Mouse (Mus musculus) myocyte (in vitro differentiated cells): ENCODE measurements around the gene Fam104a. TPM values are rescaled to one million over a fixed set of nuclear protein-coding genes. Genes with fewer than 3 reads are reported as not detected.

Source experiments
- H3K27me3 ChIP-seq: one replicate; pipeline ENCODE4 v1.6.1; 2011; ENCODE audit not compliant: control insufficient read depth, insufficient read depth, insufficient read length
- H3K36me3 ChIP-seq: one replicate; pipeline ENCODE4 v1.6.1; 2011; ENCODE audit not compliant: control insufficient read depth, insufficient read depth
- H3K4me2 ChIP-seq: one replicate; pipeline ENCODE4 v1.6.1; 2011; ENCODE audit warnings: low read depth, control low read depth
- H3K4me3 ChIP-seq: one replicate; pipeline ENCODE4 v1.5.1; 2011; ENCODE audit warnings: mild to moderate bottlenecking, control low read depth, moderate library complexity
- H3K79me2 ChIP-seq: one replicate; pipeline ENCODE4 v1.6.1; 2011; ENCODE audit not compliant: control insufficient read depth, insufficient read depth
- H3ac ChIP-seq: one replicate; pipeline ENCODE4 v1.6.1; 2011; ENCODE audit not compliant: control insufficient read depth, insufficient read length
- CEBPB ChIP-seq: IDR thresholded peaks from 2 replicates; pipeline ENCODE4 v1.6.1; 2011; ENCODE audit warnings: mild to moderate bottlenecking, moderate library complexity; ENCODE audit not compliant: poor library complexity, insufficient read depth, severe bottlenecking
- E2F4 ChIP-seq: IDR thresholded peaks from one replicate; pipeline ENCODE4 v1.6.1; 2011; ENCODE audit warnings: mild to moderate bottlenecking, control low read depth, moderate library complexity; ENCODE audit not compliant: insufficient read depth
- MAX ChIP-seq: IDR thresholded peaks from one replicate; pipeline ENCODE4 v1.6.1; 2011; ENCODE audit warnings: low read depth, mild to moderate bottlenecking, control low read depth
- MYOD1 ChIP-seq, 3 experiments: IDR thresholded peaks; one replicate each; pipeline ENCODE4 v1.6.1; 2011; ENCODE audit warnings: control low read depth in 2 of 3, low read depth in 2 of 3, mild to moderate bottlenecking in 2 of 3, moderate library complexity in 1 of 3; ENCODE audit not compliant: insufficient read length in 2 of 3, control insufficient read depth in 1 of 3
- MYOG ChIP-seq, 3 experiments: IDR thresholded peaks; one replicate each; pipeline ENCODE4 v1.6.1; 2011; ENCODE audit warnings: control low read depth in 2 of 3, low read depth in 2 of 3, mild to moderate bottlenecking in 2 of 3; ENCODE audit not compliant: insufficient read length in 2 of 3, control insufficient read depth in 1 of 3, insufficient read depth in 1 of 3
- POLR2A ChIP-seq: IDR thresholded peaks from one replicate; pipeline ENCODE4 v1.6.1; 2011; ENCODE audit warnings: low read depth, mild to moderate bottlenecking, control low read depth, moderate library complexity; ENCODE audit not compliant: insufficient read length
- POLR2AphosphoS2 ChIP-seq: IDR thresholded peaks from one replicate; pipeline ENCODE4 v1.6.1; 2011; ENCODE audit warnings: low read depth, control low read depth; ENCODE audit not compliant: insufficient read length
- REST ChIP-seq: IDR thresholded peaks from one replicate; pipeline ENCODE4 v1.6.1; 2011; ENCODE audit warnings: mild to moderate bottlenecking, control low read depth, moderate library complexity; ENCODE audit not compliant: insufficient read depth, insufficient read length
- SRF ChIP-seq: IDR thresholded peaks from one replicate; pipeline ENCODE4 v1.6.1; 2011; ENCODE audit warnings: low read depth; ENCODE audit not compliant: control insufficient read depth, insufficient read length
- TCF12 ChIP-seq: IDR thresholded peaks from one replicate; pipeline ENCODE4 v1.6.1; 2011; ENCODE audit warnings: mild to moderate bottlenecking, control low read depth; ENCODE audit not compliant: poor library complexity, insufficient read depth, severe bottlenecking
- TCF3 ChIP-seq: IDR thresholded peaks from one replicate; pipeline ENCODE4 v1.6.1; 2011; ENCODE audit warnings: low read depth, control low read depth; ENCODE audit not compliant: insufficient read length
- USF1 ChIP-seq: IDR thresholded peaks from one replicate; pipeline ENCODE4 v1.6.1; 2011; ENCODE audit warnings: low read depth, mild to moderate bottlenecking, control low read depth, moderate library complexity
- polyA plus RNA-seq: library from polyadenylated mRNA; unstranded; fragments of >200 nt; fragmentation: generic; extraction: Trizol; gene quantifications from one replicate; pipeline ENCODE4 v1.2.1, GENCODE M21; 2012; ENCODE audit warnings: missing spikeins

Fam104a gene
- polyA plus RNA-seq, 1 experiment, result 45.8 TPM

- H3K4me2 ChIP-seq, result no peak overlapping the region
- peaks cover 14% of the 10 kb centered on the region for H3K36me3 ChIP-seq
- H3K79me2 ChIP-seq, result peaks cover 6% of the 10 kb centered on the region
- H3ac ChIP-seq, result no peak overlapping the region
- H3K4me3 ChIP-seq, result no peak overlapping the region
- TF ChIP-seq POLR2A (no peak), E2F4 (no peak), SRF (no peak), USF1 (no peak), MYOD1 (IDR thresholded peaks at IDR 0.05; ENCODE audit: control insufficient read depth in 1 of 3, insufficient read length in 2 of 3, low read depth in 2 of 3) (no peak), TCF3 (no peak), TCF12 (no peak), REST (no peak), POLR2AphosphoS2 (no peak), CEBPB (no peak), MYOG (IDR thresholded peaks at IDR 0.05; ENCODE audit: control insufficient read depth in 1 of 3, insufficient read depth in 1 of 3, insufficient read length in 2 of 3, low read depth in 2 of 3) (no peak), MAX (no peak)
- no peaks in the 10 kb centered on the region for H3K27me3 ChIP-seq
These were observed 32.1 kb downstream of the Fam104a start for GRCm38 (mm10) chr11:113651907-113652273.

GRCm38 (mm10) chr11:113651206-113651906, 32.6 kb downstream of the Fam104a start:
- Histone ChIP-seq H3ac (no peak overlapping the region), H3K79me2 (peaks cover 6% of the 10 kb centered on the region), H3K27me3 (no peaks in the 10 kb centered on the region), H3K4me2 (no peak overlapping the region), H3K36me3 (peaks cover 14% of the 10 kb centered on the region), H3K4me3 (no peak overlapping the region)
- no peak for TF ChIP-seq POLR2AphosphoS2
- TF ChIP-seq REST, result no peak
- no peak for TF ChIP-seq CEBPB
- TF ChIP-seq POLR2A, result no peak
- TF ChIP-seq MYOG (IDR thresholded peaks at IDR 0.05; ENCODE audit: control insufficient read depth in 1 of 3, insufficient read depth in 1 of 3, insufficient read length in 2 of 3, low read depth in 2 of 3), result no peak
- no peak for TF ChIP-seq MAX
- no peak for TF ChIP-seq TCF3
- no peak for TF ChIP-seq E2F4
- no peak for TF ChIP-seq TCF12
- no peak for TF ChIP-seq USF1
- TF ChIP-seq MYOD1 (IDR thresholded peaks at IDR 0.05; ENCODE audit: control insufficient read depth in 1 of 3, insufficient read length in 2 of 3, low read depth in 2 of 3), result no peak
- no peak for TF ChIP-seq SRF

GRCm38 (mm10) chr11:113649353-113650210, 34.4 kb downstream of the Fam104a start, which contains the start of gene Slc39a11:
Slc39a11 (minus strand) TSS chr11:113650079.
- peaks cover 6% of the 10 kb centered on the region for H3K79me2 ChIP-seq
- H3K27me3 ChIP-seq, result no peaks in the 10 kb centered on the region
- peak within 1 kb of the TSS; percentile 86 for H3K4me2 ChIP-seq
- H3ac ChIP-seq, result peak within 1 kb of the TSS; percentile 76
- H3K36me3 ChIP-seq, result peaks cover 6% of the 10 kb centered on the region
- peak within 1 kb of the TSS; percentile 71 for H3K4me3 ChIP-seq
- no peak for TF ChIP-seq USF1
- peak; percentile 78 for TF ChIP-seq POLR2A
- TF ChIP-seq MYOD1 (IDR thresholded peaks at IDR 0.05; ENCODE audit: control insufficient read depth in 1 of 3, insufficient read length in 2 of 3, low read depth in 2 of 3), result no peak

- peak within 1 kb of the TSS; percentile 86 for H3K4me2 ChIP-seq
- TF ChIP-seq SRF (no peak), REST (no peak), POLR2AphosphoS2 (no peak), TCF12 (no peak), CEBPB (no peak), POLR2A (no peak), MYOD1 (IDR thresholded peaks at IDR 0.05; ENCODE audit: control insufficient read depth in 1 of 3, insufficient read length in 2 of 3, low read depth in 2 of 3) (no peak), TCF3 (no peak), MYOG (IDR thresholded peaks at IDR 0.05; ENCODE audit: control insufficient read depth in 1 of 3, insufficient read depth in 1 of 3, insufficient read length in 2 of 3, low read depth in 2 of 3) (no peak), USF1 (no peak), MAX (no peak), E2F4 (no peak)
These were observed 35.1 kb downstream of the Fam104a start, which contains the start of gene Cog1 for GRCm38 (mm10) chr11:113648690-113649352. Cog1 (plus strand) TSS chr11:113649169.

More at GRCm38 (mm10) chr11:113648690-113649352, 35.1 kb downstream of the Fam104a start, which contains the start of gene Cog1:
- no peaks in the 10 kb centered on the region for H3K27me3 ChIP-seq
- peak within 1 kb of the TSS; percentile 76 for H3ac ChIP-seq
- H3K36me3 ChIP-seq, result peaks cover 4% of the 10 kb centered on the region
- peaks cover 6% of the 10 kb centered on the region for H3K79me2 ChIP-seq
- H3K4me3 ChIP-seq, result peak within 1 kb of the TSS; percentile 71
